Mouse (Mus musculus) midbrain, embryonic 16.5 days (tissue): ENCODE data around the gene Cntn6. TPM values are rescaled to one million over a fixed set of nuclear protein-coding genes. Genes with fewer than 3 reads are reported as not detected.

ENCODE experiments used
- ATAC-seq: fragments of 200-750 bp; cut with Nextera tagmentation; 2 replicates; pipeline ENCODE4 v1.8.0; 2017; ENCODE audit warnings: moderate TSS enrichment
- H3K27ac ChIP-seq: fragments of 300-500 bp; sonication (generic); 2 replicates; pipeline ENCODE4 v1.5.1; 2014; ENCODE audit warnings: mild to moderate bottlenecking, low read length, mixed read lengths
- H3K27me3 ChIP-seq: fragments of 300-500 bp; sonication (generic); 2 replicates; pipeline ENCODE4 v1.6.1; 2014; ENCODE audit warnings: low read depth, low read length, mixed read lengths; ENCODE audit not compliant: control insufficient read depth, insufficient read depth
- H3K36me3 ChIP-seq: fragments of 300-500 bp; sonication (generic); 2 replicates; pipeline ENCODE4 v1.6.1; 2014; ENCODE audit warnings: mild to moderate bottlenecking, low read length, moderate library complexity, mixed read lengths; ENCODE audit not compliant: control insufficient read depth, insufficient read depth
- H3K4me1 ChIP-seq: fragments of 300-500 bp; sonication (generic); 2 replicates; pipeline ENCODE4 v1.6.1; 2014; ENCODE audit warnings: mild to moderate bottlenecking, low read length, mixed read lengths; ENCODE audit not compliant: control insufficient read depth, insufficient read depth
- H3K4me2 ChIP-seq: fragments of 300-500 bp; sonication (generic); 2 replicates; pipeline ENCODE4 v1.6.1; 2014; ENCODE audit warnings: mild to moderate bottlenecking, low read length, mixed read lengths
- H3K4me3 ChIP-seq: fragments of 300-500 bp; sonication (generic); 2 replicates; pipeline ENCODE4 v1.5.1; 2014; ENCODE audit warnings: low read depth, mild to moderate bottlenecking, low read length, moderate library complexity, mixed read lengths
- H3K9ac ChIP-seq: fragments of 300-500 bp; sonication (generic); 2 replicates; pipeline ENCODE4 v1.6.1; 2014; ENCODE audit warnings: low read depth, low read length, mixed read lengths
- H3K9me3 ChIP-seq: fragments of 300-500 bp; sonication (generic); replicated peaks from 2 replicates; pipeline ENCODE4 v1.6.1; 2014; ENCODE audit warnings: mild to moderate bottlenecking, low read length, mixed read lengths; ENCODE audit not compliant: control insufficient read depth, poor library complexity, severe bottlenecking
- WGBS: fragments of 180-500 bp; shearing (Covaris S2); extraction: QIAGEN DNeasy Blood & Tissue Kit; methylation state at CpG from one replicate; pipeline ENCODE4 v1.1.7; 2014; 5-methylcytosine and 5-hydroxymethylcytosine counted together
- polyA plus RNA-seq: library from polyadenylated mRNA; unstranded; fragments of >200 nt; fragmentation: Nextera tagmentation; extraction: Ambion mirVana; gene quantifications from 2 replicates; pipeline ENCODE4 v1.2.1, GENCODE M21; 2015

The Cntn6 gene
- polyA plus RNA-seq, 1 experiment from 2014 or later, result 18.1 TPM

- Histone ChIP-seq H3K9me3 (no peaks in the 10 kb centered on the region), H3K27ac (no peak overlapping the region), H3K4me2 (no peak overlapping the region), H3K27me3 (no peaks in the 10 kb centered on the region), H3K9ac (no peak overlapping the region), H3K36me3 (no peaks in the 10 kb centered on the region), H3K4me1 (no peaks in the 10 kb centered on the region), H3K4me3 (no peak overlapping the region)
- no peak for ATAC-seq
- 86% methylated on average over 6 of the region's 6 CpGs for WGBS
Measured at GRCm38 (mm10) chr6:104688439-104689125, 196.0 kb downstream of the Cntn6 start.

- Histone ChIP-seq H3K4me1 (no peaks in the 10 kb centered on the region), H3K4me2 (no peak overlapping the region), H3K4me3 (no peak overlapping the region), H3K36me3 (no peaks in the 10 kb centered on the region), H3K27me3 (no peaks in the 10 kb centered on the region), H3K9me3 (no peaks in the 10 kb centered on the region), H3K27ac (no peak overlapping the region), H3K9ac (no peak overlapping the region)
- ATAC-seq, result no peak
- 55% methylated on average over 1 of the region's 1 CpGs for WGBS
Measured at GRCm38 (mm10) chr6:104728571-104728970, 236.0 kb downstream of the Cntn6 start.

- Histone ChIP-seq H3K4me2 (no peak overlapping the region), H3K36me3 (no peaks in the 10 kb centered on the region), H3K27ac (no peak overlapping the region), H3K9ac (no peak overlapping the region), H3K27me3 (no peaks in the 10 kb centered on the region), H3K9me3 (no peaks in the 10 kb centered on the region), H3K4me3 (no peak overlapping the region), H3K4me1 (no peaks in the 10 kb centered on the region)
- no peak for ATAC-seq
- WGBS, result 100% methylated on average over 1 of the region's 1 CpGs
Measured at GRCm38 (mm10) chr6:104734256-104734655, 241.7 kb downstream of the Cntn6 start.

- Histone ChIP-seq H3K4me1 (no peaks in the 10 kb centered on the region), H3K9me3 (no peaks in the 10 kb centered on the region), H3K27me3 (no peaks in the 10 kb centered on the region), H3K4me2 (no peak overlapping the region), H3K36me3 (no peaks in the 10 kb centered on the region), H3K4me3 (no peak overlapping the region), H3K27ac (no peak overlapping the region), H3K9ac (no peak overlapping the region)
- no peak for ATAC-seq
- WGBS, result 92% methylated on average over 4 of the region's 4 CpGs
Measured at GRCm38 (mm10) chr6:104738999-104739398, 246.4 kb downstream of the Cntn6 start.

- no peaks in the 10 kb centered on the region for H3K9me3 ChIP-seq
- H3K4me2 ChIP-seq, result no peak overlapping the region
- H3K27me3 ChIP-seq, result no peaks in the 10 kb centered on the region
- no peak overlapping the region for H3K27ac ChIP-seq
- no peak for ATAC-seq
- H3K36me3 ChIP-seq, result no peaks in the 10 kb centered on the region
- H3K9ac ChIP-seq, result no peak overlapping the region
- no peaks in the 10 kb centered on the region for H3K4me1 ChIP-seq
- H3K4me3 ChIP-seq, result no peak overlapping the region
Measured at GRCm38 (mm10) chr6:104758125-104758524, 265.5 kb downstream of the Cntn6 start.

- Histone ChIP-seq H3K27me3 (no peaks in the 10 kb centered on the region), H3K36me3 (no peaks in the 10 kb centered on the region), H3K27ac (no peak overlapping the region), H3K4me3 (no peak overlapping the region), H3K9me3 (no peaks in the 10 kb centered on the region), H3K9ac (no peak overlapping the region), H3K4me1 (no peaks in the 10 kb centered on the region), H3K4me2 (no peak overlapping the region)
- no peak for ATAC-seq
- WGBS, result 81% methylated on average over 3 of the region's 3 CpGs
Measured at GRCm38 (mm10) chr6:104761226-104761625, 268.6 kb downstream of the Cntn6 start.

GRCm38 (mm10) chr6:104783891-104784290, 291.3 kb downstream of the Cntn6 start:
- Histone ChIP-seq H3K9ac (no peak overlapping the region), H3K4me1 (no peaks in the 10 kb centered on the region), H3K9me3 (no peaks in the 10 kb centered on the region), H3K4me3 (no peak overlapping the region), H3K36me3 (no peaks in the 10 kb centered on the region), H3K27me3 (no peaks in the 10 kb centered on the region), H3K4me2 (no peak overlapping the region), H3K27ac (no peak overlapping the region)
- WGBS, result 96% methylated on average over 3 of the region's 3 CpGs
- peak; percentile 36; the same call in 1 of the 2 replicates for ATAC-seq

GRCm38 (mm10) chr6:104787502-104787901, 294.9 kb downstream of the Cntn6 start:
- Histone ChIP-seq H3K9ac (no peak overlapping the region), H3K4me3 (no peak overlapping the region), H3K9me3 (no peaks in the 10 kb centered on the region), H3K4me1 (no peaks in the 10 kb centered on the region), H3K4me2 (no peak overlapping the region), H3K27ac (no peak overlapping the region), H3K27me3 (no peaks in the 10 kb centered on the region), H3K36me3 (no peaks in the 10 kb centered on the region)
- peak; percentile 51; the same call in 1 of the 2 replicates for ATAC-seq
- 44% methylated on average over 2 of the region's 2 CpGs for WGBS

- no peak for ATAC-seq
- Histone ChIP-seq H3K9ac (no peak overlapping the region), H3K4me3 (no peak overlapping the region), H3K27me3 (no peaks in the 10 kb centered on the region), H3K27ac (no peak overlapping the region), H3K36me3 (no peaks in the 10 kb centered on the region), H3K4me2 (no peak overlapping the region), H3K4me1 (no peaks in the 10 kb centered on the region), H3K9me3 (no peaks in the 10 kb centered on the region)
- 34% methylated on average over 4 of the region's 4 CpGs for WGBS
Measured at GRCm38 (mm10) chr6:104808526-104808925, 315.9 kb downstream of the Cntn6 start.
